Mouse (Mus musculus) heart, adult 2 months (tissue): Measurements from ENCODE around the gene Tpk1.

ENCODE experiments used
- CTCF ChIP-seq: fragments of 200-600 bp; IDR thresholded peaks from 2 replicates; pipeline ENCODE4 v1.8.1; 2022; ENCODE audit warnings: antibody characterized with exemption, mild to moderate bottlenecking, moderate library complexity
- POLR2A ChIP-seq: fragments of 200-500 bp; IDR thresholded peaks from 2 replicates; pipeline ENCODE4 v1.6.1; 2011; ENCODE audit warnings: mild to moderate bottlenecking, low read depth, low read length, control low read depth; ENCODE audit not compliant: insufficient read depth

DNA sequence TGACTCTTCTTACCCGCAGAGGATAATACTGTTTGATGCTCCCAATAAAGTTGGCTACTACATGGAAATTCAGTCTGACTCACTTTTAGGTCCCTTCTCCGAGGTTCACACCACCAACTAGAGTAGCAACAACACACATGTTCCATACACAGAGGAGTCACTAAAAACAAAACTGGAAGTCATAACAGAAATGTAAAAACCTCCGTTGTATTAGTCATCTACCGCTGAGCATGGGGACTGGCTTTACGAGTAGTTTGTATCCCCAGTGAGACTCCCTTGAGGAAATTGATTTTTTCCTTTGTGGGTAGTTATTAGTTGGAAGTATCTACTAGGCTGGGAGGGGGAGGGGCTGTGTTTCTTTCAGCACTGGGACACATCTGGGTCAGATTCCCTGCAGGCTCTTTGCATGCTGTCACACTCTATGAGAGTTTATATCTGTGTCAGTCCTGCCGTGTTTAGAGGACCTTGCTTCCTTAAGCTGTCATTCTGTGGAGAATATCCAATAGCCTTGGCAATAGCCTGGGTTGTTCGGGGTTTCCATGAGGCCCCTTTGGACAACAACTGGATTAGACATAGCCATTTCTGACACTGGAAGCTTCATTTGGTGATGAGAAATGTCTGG lies 245.6 kb downstream of the Tpk1 start:
- TF ChIP-seq POLR2A (no peak), CTCF (no peak)
